Mouse (Mus musculus) 3T3-L1 (cell line): ENCODE results near the gene Nwd2.
A peak's percentile ranks its signal among the peaks of the same experiment; 100 is the strongest.

Experiments used
- DNase-seq: peaks from one replicate; pipeline ENCODE4 v3.0.0-alpha.2; 2015; ENCODE audit warnings: low read depth, low spot score

The Nwd2 gene

DNA sequence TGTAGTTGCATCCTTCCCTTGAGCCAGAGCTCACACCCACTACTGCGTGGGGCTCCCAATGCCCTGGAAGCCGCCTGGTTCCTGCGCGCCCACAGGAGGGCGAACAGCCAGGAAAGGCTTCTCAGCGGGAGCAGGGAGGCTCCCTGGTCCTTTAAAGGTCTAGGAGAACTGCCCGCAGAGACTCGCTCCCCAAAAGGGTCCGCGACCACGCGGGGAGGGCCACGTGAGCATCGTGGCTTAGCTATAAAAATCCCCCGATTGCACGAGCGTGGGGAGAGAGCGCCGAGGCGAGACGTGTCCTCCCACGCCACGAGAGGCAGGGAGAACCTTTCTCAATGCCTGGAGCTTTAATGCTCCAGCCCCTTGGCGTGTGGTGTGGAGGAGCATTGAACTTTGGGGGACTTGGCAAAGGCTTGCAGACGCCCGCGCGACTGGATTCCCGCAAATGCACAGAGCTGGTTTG is at the start of gene Nwd2:
Gene Nwd2 (plus strand): TSS at position 33 of the 463 bp plus-strand sequence.
- DNase-seq, result no peak

GRCm38 (mm10) chr5:63607447-63607846 is 41.5 kb upstream of the Nwd2 start:
- DNase-seq, result peak; percentile 68

DNA sequence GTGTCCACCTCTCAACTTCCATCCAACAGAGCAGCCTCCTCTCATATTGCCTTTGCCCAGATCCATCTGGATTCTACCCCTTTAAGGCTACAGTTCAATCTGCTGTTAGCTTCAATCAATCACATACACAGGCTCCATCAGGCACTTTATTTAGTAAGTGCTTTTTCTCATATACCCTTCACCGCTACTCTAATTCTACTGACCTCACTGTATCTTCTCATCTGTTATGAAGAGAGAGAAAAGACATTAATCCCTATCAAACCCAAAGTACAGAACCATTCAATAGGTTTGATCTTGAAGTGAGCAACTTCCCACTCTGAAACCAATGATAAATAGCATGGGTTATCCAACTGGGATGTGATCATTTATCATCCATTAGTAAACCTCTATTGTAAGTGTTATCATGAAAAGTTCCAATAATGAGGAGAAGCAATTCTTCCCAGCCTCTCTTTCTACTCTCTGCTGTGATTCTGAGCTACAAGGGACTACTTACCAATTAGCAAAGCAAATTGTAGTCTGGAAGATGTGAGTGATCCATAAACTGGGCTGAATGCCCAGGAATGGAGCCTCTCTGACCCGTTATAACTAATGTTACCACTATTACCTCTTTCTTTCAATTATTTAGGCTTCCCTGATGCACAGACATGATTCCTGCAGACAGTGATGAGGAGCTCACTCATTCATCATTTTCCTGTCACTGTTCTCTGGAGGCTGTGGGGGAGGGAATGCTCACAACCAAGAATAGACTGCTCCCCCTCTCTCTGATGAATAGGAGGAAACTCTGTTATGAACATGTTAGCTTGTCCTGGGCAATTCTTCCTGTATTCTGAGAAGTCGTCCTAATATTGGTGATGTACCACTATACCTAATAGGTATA is 31.9 kb upstream of the Nwd2 start:
- no peak for DNase-seq

- no peak for DNase-seq
These were observed 24.8 kb upstream of the Nwd2 start for GRCm38 (mm10) chr5:63624123-63624522.

- DNase-seq, result no peak
These were observed 20.9 kb upstream of the Nwd2 start for GRCm38 (mm10) chr5:63627832-63628530.

DNA sequence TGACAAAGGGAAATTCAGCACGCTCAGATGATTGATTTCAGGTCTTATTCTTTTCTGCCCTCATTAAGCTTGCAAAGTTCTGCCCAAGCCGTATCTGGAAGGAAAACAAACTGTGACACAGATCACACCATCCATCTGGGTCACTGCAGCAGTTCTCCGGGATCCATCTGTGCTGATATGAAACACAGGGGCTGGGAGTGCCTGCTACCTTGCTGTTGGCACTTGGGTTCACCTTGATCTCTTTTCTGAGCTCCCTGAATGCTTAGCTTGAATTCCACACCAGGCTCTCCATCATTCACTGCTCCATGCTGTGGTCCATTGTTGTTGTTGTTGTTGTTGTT is 20.4 kb upstream of the Nwd2 start:
- DNase-seq, result no peak

- DNase-seq, result no peak
These were observed 14.3 kb upstream of the Nwd2 start for GRCm38 (mm10) chr5:63634636-63635035.

GRCm38 (mm10) chr5:63648187-63648586 is 715 bp upstream of the Nwd2 start:
- DNase-seq, result no peak

DNA sequence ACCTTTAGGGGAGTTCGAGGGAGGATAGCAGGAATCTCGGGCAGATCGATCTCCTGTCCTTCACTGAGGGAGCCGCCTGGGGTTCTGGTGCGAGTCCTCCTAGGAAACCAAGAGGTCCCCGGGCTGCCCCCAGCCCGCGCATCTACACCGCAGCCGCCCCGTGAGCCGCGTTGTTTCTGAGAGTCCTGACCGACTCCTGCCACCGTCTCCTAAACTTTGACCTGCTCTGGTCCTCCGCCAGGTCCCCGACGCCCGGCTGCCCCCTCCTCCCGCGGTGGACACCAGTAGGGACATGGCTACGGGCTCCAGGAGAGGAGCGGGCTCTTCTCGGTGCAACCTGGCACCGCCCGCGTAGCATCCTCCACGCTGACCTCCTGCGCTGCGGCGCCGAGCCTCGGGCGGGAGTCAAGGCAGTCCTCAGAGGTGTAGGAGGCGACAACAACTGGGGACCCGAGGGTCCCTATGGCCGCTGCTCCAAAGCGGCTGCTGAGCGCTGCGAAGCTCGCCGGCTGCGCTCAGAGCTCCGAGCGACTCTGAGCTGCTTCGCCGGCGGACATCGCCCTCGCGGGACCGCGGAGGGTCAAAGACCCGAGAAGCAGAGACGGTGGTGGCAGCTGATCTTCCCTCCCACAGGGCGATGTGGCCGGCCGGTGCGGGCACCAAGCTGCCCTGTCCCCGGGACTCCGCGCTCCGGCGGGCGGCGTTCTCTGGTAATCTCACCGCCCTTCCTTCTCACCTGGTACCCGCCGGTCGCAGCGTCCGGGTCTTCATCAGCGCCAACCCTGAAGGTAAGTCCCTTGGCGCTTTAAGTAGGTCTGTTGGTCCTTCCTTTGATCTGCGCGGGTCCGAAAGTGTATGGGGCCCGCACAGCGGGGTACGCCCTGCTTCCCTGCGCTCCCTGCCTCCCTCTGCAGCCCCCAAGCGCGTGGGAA is 897 bp downstream of the Nwd2 start:
- DNase-seq, result no peak

- DNase-seq, result no peak
These were observed 2.9 kb downstream of the Nwd2 start for GRCm38 (mm10) chr5:63651813-63652212.

GRCm38 (mm10) chr5:63652705-63653104 is 3.8 kb downstream of the Nwd2 start:
- DNase-seq, result no peak

GRCm38 (mm10) chr5:63666884-63667283 is 18.0 kb downstream of the Nwd2 start:
- no peak for DNase-seq

GRCm38 (mm10) chr5:63675934-63676333 is 27.0 kb downstream of the Nwd2 start:
- DNase-seq, result no peak

GRCm38 (mm10) chr5:63689084-63689483 is 40.2 kb downstream of the Nwd2 start:
- peak; percentile 36 for DNase-seq

DNA sequence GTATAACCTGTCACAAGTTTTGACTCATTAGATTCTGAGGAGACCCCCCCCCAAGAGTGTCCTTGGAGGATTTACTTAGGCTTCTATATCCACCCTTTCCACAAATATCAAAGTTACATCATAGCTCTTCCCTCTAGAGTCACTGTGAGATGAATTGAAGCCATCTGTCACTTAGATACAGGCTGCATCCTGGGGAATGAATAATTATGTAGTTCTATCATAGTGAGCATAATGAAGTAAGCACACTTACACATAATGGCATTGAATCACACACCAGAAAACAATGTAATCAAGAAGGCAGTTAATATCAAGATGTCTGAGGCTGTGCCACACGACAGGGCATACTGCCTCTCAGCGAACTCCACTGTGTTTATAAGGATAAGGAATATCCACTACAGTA is 47.9 kb downstream of the Nwd2 start:
- no peak for DNase-seq

- no peak for DNase-seq
These were observed 48.3 kb downstream of the Nwd2 start for GRCm38 (mm10) chr5:63697196-63697595.

GRCm38 (mm10) chr5:63728955-63729354 is 80.1 kb downstream of the Nwd2 start:
- DNase-seq, result no peak

DNA sequence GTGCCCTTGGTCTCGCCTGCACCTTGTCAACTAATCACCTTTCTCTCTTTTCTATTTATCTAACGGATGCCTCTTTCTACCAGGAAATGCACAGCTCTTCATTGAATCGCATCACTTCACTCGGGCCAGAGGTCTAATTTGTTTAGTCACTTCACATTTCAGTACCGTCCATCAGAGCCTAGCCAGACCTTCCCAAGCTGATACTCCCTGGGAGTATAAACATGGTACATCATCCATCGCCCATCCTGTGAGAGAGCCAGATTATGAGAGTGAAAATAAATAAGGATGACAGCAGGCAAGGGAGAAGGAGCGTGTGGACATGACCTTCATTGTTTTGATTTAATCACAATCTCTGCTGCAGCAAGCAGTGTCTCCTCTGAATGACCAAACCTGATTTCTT is 86.6 kb downstream of the Nwd2 start:
- no peak for DNase-seq

DNA sequence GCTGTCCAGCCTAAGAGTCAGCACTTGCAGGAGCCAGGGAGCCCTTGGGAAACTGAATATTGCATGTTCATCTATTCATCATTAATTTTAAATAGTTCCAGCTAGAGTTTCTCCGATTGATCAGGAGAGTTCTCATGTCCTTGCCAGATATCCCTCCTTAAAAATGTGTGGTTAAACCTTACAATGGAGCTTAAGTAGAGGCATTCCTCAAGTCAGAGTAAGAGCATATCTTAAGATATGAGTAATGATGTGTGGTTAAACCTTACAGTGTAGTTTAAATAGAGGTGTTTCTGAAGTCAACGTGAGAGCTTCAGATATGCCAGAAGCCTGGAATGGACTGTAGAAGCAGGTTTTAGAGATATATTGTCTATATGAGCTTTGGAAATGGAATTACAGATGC is 94.5 kb downstream of the Nwd2 start:
- no peak for DNase-seq

DNA sequence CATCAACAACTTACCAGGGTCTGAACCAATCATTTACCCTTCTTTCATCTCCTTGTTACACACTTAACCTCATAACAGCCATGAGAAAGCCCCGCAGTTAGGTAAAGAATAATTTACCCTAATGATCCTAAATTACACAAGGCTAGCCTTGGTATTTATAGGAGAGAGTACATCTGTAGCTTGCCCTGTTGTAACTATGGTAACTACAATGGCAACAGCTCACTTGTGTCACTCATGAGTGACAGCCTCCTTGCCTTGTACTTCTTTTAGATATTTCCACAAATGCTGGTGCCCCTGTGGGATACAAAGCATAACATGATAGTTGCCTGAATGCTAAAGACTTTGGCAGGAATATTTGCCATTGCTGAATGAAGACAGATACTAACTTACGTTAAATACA is 99.4 kb downstream of the Nwd2 start:
- DNase-seq, result no peak

DNA sequence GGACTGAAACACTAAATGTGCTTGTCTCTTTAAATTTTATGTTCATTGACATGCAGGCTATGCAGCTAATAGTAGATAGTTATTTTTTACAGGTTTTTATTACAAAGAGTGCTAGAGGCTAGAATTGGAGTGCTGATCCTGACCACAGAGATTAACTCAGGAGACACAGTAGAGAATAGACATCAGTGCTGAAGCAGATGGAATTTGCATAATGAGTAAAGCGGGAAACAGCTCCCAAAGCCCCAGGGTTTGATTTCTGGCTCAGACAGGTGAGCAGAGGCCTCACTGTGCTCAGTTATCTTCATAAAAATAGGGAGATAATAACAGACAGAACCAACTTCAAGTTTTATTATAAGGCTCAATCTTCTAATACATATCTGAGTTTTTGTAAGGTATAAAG is 99.9 kb downstream of the Nwd2 start:
- DNase-seq, result no peak
